Mouse (Mus musculus) C2C12 (cell line): ENCODE data around the gene Fam122c. TPM values are rescaled to one million over a fixed set of nuclear protein-coding genes. Genes with fewer than 3 reads are reported as not detected.

Experiments used
- H3K27me3 ChIP-seq: one replicate; pipeline ENCODE4 v1.6.1; 2011; ENCODE audit not compliant: control insufficient read depth, insufficient read depth, insufficient read length
- H3K36me3 ChIP-seq: one replicate; pipeline ENCODE4 v1.6.1; 2011; ENCODE audit not compliant: control insufficient read depth, insufficient read depth
- H3K4me3 ChIP-seq: one replicate; pipeline ENCODE4 v1.5.1; 2011; ENCODE audit warnings: mild to moderate bottlenecking, control low read depth; ENCODE audit not compliant: poor library complexity, insufficient read depth, severe bottlenecking
- H3K79me2 ChIP-seq: one replicate; pipeline ENCODE4 v1.6.1; 2011; ENCODE audit not compliant: control insufficient read depth, insufficient read depth
- H3K79me3 ChIP-seq: one replicate; pipeline ENCODE4 v1.6.1; 2011; ENCODE audit warnings: low read depth, control low read depth
- H3ac ChIP-seq: one replicate; pipeline ENCODE3; 2011; ENCODE audit warnings: low read depth; ENCODE audit not compliant: control insufficient read depth, insufficient read length
- CEBPB ChIP-seq: IDR thresholded peaks from one replicate; pipeline ENCODE4 v1.6.1; 2011; ENCODE audit warnings: low read depth, mild to moderate bottlenecking, control low read depth, moderate library complexity
- CTCF ChIP-seq: IDR thresholded peaks from one replicate; pipeline ENCODE4 v1.5.1; 2011; ENCODE audit not compliant: control insufficient read depth, insufficient read depth, insufficient read length
- FOSL1 ChIP-seq: IDR thresholded peaks from one replicate; pipeline ENCODE4 v1.8.0; 2011; ENCODE audit warnings: mild to moderate bottlenecking, low read length; ENCODE audit not compliant: poor library complexity, insufficient read depth, severe bottlenecking
- MAX ChIP-seq: IDR thresholded peaks from one replicate; pipeline ENCODE4 v1.6.1; 2011; ENCODE audit warnings: mild to moderate bottlenecking, control low read depth
- MYOD1 ChIP-seq: IDR thresholded peaks from one replicate; pipeline ENCODE4 v1.6.1; 2011; ENCODE audit warnings: low read depth; ENCODE audit not compliant: control insufficient read depth, insufficient read length
- MYOG ChIP-seq: IDR thresholded peaks from one replicate; pipeline ENCODE4 v1.6.1; 2011; ENCODE audit not compliant: control insufficient read depth, insufficient read length; ENCODE audit errors: extremely low read depth
- USF1 ChIP-seq: IDR thresholded peaks from one replicate; pipeline ENCODE4 v1.6.1; 2011; ENCODE audit warnings: low read depth, mild to moderate bottlenecking, control low read depth, moderate library complexity
- polyA plus RNA-seq: library from polyadenylated mRNA; unstranded; fragments of >200 nt; fragmentation: generic; extraction: Trizol; gene quantifications from one replicate; pipeline ENCODE4 v1.2.1, GENCODE M21; 2012; ENCODE audit warnings: missing spikeins

The Fam122c gene
- polyA plus RNA-seq, 1 experiment = not detected

- no peaks in the 10 kb centered on the region for H3K27me3 ChIP-seq
- H3ac ChIP-seq = no peak overlapping the region
- H3K79me3 ChIP-seq = no peaks in the 10 kb centered on the region
- H3K79me2 ChIP-seq = no peaks in the 10 kb centered on the region
- TF ChIP-seq USF1 (no peak), MAX (no peak), CEBPB (no peak), MYOD1 (no peak), MYOG (no peak), FOSL1 (no peak), CTCF (no peak)
- no peaks in the 10 kb centered on the region for H3K36me3 ChIP-seq
- no peak overlapping the region for H3K4me3 ChIP-seq
Measured at GRCm38 (mm10) chrX:53348374-53348773, 75.2 kb downstream of the Fam122c start.

- Histone ChIP-seq H3K27me3 (no peaks in the 10 kb centered on the region), H3ac (no peak overlapping the region), H3K4me3 (no peak overlapping the region), H3K79me3 (peaks cover 3% of the 10 kb centered on the region), H3K79me2 (no peaks in the 10 kb centered on the region), H3K36me3 (no peaks in the 10 kb centered on the region)
- TF ChIP-seq CEBPB (no peak), MYOG (no peak), USF1 (no peak), MYOD1 (no peak), FOSL1 (no peak), CTCF (no peak), MAX (no peak)
Measured at GRCm38 (mm10) chrX:53364668-53365383, 91.6 kb downstream of the Fam122c start.

- H3ac ChIP-seq = peak overlapping the region; percentile 92
- no peaks in the 10 kb centered on the region for H3K36me3 ChIP-seq
- H3K79me2 ChIP-seq = no peaks in the 10 kb centered on the region
- peak overlapping the region; percentile 43 for H3K4me3 ChIP-seq
- no peaks in the 10 kb centered on the region for H3K27me3 ChIP-seq
- H3K79me3 ChIP-seq = peaks cover 1% of the 10 kb centered on the region
- TF ChIP-seq FOSL1 (no peak), MYOG (no peak), CEBPB (no peak), MAX (no peak), MYOD1 (no peak), CTCF (no peak), USF1 (peak; percentile 52)
Measured at GRCm38 (mm10) chrX:53369534-53370365, 96.5 kb downstream of the Fam122c start.

- peak within 1 kb of the TSS; percentile 92 for H3ac ChIP-seq
- peaks cover 1% of the 10 kb centered on the region for H3K79me3 ChIP-seq
- H3K36me3 ChIP-seq = no peaks in the 10 kb centered on the region
- H3K79me2 ChIP-seq = no peaks in the 10 kb centered on the region
- no peaks in the 10 kb centered on the region for H3K27me3 ChIP-seq
- TF ChIP-seq CEBPB = no peak
- no peak for TF ChIP-seq CTCF
- no peak for TF ChIP-seq MYOG
- TF ChIP-seq FOSL1 = no peak
- no peak for TF ChIP-seq MYOD1
- no peak for TF ChIP-seq MAX
- TF ChIP-seq USF1 = no peak
- H3K4me3 ChIP-seq = peak within 1 kb of the TSS; percentile 43
Measured at GRCm38 (mm10) chrX:53370366-53370740, 97.1 kb downstream of the Fam122c start, which contains the start of gene Mospd1. TSS of gene Mospd1 (minus strand) at chrX:53370502.

Other genes starting within 250 kb of the Fam122c start
- 0.48 TPM for gene Plac1, start 33.3 kb upstream of the Fam122c start, polyA plus RNA-seq
- 1.2 TPM for gene Fam122b, start 3.6 kb upstream of the Fam122c start, polyA plus RNA-seq
- 4.4 TPM for gene Mospd1, start 97.1 kb downstream of the Fam122c start, polyA plus RNA-seq
- not detected for gene Etd, start 161.5 kb downstream of the Fam122c start, polyA plus RNA-seq